Mouse (Mus musculus) layer of hippocampus, postnatal 10 days (tissue): ENCODE measurements around the gene Alox5ap. TPM values are rescaled to one million over a fixed set of nuclear protein-coding genes. Genes with fewer than 3 reads are reported as not detected.
A peak's percentile ranks its signal among the peaks of the same experiment; 100 is the strongest.

ENCODE experiments used
- DNase-seq, 2 experiments: peaks; one replicate each; pipeline ENCODE4 v3.0.0; 2021; ENCODE audit warnings: low spot score in 2 of 2
- total RNA-seq, 2 experiments: library from RNA; stranded (reverse); gene quantifications; 2 replicates each; pipeline ENCODE4 v1.2.3; 2021

The Alox5ap gene
- total RNA-seq, 2 experiments from 2014 or later = 7.9 to 9.6 TPM

- no peak for DNase-seq
Observed at GRCm38 (mm10) chr5:149257518-149258281, 6.9 kb upstream of the Alox5ap start.

DNA sequence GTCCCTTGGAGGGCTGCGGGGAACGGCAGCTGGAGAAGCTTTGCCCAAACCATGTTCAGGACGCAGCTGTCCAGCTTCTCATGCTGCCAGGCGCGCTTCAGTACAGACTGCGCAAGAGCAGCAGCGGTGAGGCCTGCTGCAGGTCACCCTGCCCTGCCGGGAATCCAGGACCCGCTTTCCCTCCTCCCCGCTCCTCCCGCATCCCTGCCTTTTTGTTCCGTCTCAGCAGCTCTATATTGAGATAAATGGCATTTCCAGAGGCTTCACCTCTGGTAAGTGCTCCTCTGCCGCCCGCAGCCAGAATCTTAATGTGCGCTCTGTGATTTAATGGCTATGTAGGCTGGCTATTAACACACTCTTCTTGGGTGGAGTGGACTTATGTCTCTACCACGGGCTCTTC, 5.5 kb upstream of the Alox5ap start:
- DNase-seq = no peak

- no peak for DNase-seq
Observed at GRCm38 (mm10) chr5:149261449-149261848, 3.1 kb upstream of the Alox5ap start.

DNA sequence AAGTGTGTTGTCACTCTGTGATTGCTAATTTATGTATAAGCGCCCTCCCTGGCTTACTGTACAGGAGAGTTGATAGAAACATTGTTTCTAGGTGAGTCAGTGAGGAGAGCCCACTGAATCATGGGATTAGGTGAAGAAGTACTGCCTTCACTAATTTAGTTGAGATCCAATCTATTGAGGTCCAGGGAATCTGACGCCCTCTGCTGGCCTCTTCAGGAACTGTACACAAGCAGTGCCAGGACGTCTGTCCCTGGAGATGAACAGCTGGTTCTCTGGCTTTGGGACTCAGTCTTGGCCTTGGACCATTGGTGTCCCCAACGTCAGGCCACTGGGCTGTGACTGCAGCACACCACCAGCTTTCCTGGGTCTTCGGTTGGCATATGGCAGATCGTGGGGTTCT, 2.7 kb upstream of the Alox5ap start:
- DNase-seq = no peak

DNA sequence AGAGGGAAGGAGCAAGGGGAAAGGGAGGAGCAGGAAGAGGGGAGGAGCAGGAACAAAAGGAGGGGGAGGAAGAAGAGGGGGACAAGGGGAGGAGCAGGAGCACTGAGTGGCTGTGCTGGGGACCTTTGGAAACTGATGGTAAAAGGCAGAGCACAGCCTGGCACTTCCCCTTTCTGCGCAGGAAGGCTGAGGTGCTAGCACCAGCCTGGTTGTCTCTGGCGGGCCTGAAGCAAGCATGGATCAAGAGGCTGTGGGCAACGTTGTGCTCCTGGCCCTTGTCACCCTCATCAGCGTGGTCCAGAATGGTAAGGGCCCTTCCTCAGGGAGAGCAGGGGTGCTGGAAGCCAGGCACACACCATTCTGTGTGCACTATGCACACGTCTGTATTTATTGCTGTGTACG, 312 bp downstream of the Alox5ap start:
- no peak for DNase-seq

DNA sequence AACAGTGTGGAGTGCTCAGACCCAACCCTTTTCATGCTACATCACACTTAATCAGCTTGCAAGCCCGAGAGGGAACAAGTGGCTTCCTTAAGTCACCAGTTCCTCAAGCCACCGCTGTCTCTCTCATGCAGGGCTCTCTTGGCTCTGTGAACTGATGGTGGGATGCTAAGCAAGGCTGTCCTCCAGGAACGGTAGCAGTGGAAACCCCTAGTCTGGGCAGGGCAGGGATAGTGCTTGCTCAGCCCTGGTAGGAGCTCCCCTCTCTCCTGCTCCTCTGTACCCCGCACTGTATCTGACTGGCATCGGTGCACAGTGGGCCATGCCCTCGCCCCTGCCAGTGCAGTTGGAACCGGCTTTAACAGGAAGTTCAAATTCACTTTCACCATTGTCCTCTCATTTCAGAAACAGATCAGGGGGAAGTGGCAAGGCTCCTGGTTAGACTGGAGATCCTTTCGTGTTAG, 2.2 kb downstream of the Alox5ap start:
- no peak for DNase-seq

GRCm38 (mm10) chr5:149267493-149267892, 2.9 kb downstream of the Alox5ap start:
- no peak for DNase-seq

GRCm38 (mm10) chr5:149271291-149271690, 6.7 kb downstream of the Alox5ap start:
- DNase-seq = no peak

DNA sequence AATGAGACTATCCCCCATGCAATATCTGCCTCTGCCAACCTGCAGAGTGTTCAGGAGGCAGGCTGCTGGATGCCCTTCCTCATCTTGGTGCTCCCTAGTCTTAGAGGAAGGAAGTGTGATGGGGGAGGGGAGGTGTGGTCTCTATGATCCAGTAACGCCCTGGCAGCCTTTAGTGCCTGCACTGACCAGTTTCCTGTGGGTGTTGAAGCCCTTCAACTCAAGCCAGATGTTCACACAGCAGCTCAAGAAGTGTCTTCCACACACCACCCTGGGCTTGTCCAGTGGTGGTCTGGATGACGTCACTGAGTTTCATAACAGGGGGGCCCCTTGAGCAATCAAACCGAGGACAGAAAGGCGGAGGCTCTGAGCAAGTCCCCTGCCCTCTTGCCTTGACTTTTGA, 8.0 kb downstream of the Alox5ap start:
- no peak for DNase-seq

DNA sequence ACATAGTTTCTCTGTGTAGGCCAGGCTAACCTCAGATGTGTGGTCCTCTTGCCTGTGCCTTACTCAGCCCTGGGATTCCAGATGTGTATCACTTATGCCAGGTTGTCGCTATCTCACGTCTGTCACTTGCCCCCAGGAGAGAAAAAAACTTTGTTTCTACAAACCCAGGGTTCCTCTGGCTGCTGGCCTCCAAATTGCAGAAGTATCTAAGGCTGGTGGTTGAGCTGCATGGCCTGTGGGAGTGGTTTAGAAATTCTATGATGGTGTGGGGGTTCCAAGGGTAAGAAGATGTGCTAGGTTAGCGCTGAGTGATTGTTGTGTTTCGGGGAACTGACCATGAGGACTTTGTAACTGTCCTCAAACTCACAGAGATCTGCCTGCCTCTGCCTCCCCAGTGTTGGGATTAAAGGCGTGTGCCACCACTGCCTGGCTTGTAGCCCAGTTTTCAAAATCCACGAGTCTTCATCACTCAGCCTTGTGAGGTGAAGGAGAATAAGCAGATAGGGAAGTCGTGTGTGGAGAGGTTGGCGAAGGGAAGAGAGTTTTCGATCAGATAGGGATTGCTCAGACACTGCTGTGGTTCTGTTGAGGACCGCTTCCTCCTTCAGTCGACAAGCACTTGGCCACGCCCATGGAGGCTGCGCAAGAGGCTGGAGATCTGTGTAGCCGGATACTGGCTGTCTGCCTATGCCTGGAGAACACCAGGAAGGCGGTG, 10.0 kb downstream of the Alox5ap start:
- no peak for DNase-seq

DNA sequence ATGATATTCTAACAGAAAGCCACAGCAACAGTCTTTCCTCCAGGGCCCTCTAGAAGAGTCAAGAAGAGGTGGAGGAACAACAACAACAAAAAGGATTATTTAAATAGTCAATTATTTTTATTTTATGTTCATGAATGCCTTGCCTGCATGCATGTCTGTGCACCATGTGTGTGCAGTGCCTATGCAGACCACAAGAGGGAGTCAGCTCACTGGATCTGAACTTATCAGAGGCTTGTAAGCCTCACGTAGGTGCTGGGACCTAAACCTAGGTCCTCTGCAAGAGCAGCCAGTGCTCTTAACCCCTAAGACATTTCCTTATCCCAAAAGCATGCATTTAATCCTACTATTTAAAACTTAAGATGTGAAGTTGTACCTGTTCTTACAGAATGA, 10.5 kb downstream of the Alox5ap start:
- DNase-seq = no peak

GRCm38 (mm10) chr5:149277529-149277928, 13.0 kb downstream of the Alox5ap start:
- DNase-seq = no peak

GRCm38 (mm10) chr5:149279273-149279844, 14.8 kb downstream of the Alox5ap start:
- peak; percentile 39 to 60 for DNase-seq

GRCm38 (mm10) chr5:149283009-149283408, 18.4 kb downstream of the Alox5ap start:
- DNase-seq = no peak

DNA sequence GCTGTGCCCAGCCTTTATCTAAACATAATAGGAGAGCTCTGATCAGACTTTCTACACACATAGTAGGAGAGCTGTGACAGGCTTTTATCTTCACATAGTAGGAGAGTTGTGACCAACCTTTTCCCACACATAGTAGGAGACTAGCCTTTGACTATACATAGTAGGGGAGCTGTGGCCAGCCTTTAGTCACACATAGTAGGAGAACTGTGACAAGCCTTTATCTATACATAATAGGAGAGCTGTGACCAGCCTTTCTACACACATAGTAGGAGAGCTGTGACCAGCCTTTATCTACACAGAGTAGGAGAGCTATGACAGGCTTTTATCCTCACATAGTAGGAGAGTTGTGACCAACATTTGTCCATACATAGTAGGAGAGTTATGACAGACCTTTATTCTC, 19.3 kb downstream of the Alox5ap start:
- DNase-seq = no peak

DNA sequence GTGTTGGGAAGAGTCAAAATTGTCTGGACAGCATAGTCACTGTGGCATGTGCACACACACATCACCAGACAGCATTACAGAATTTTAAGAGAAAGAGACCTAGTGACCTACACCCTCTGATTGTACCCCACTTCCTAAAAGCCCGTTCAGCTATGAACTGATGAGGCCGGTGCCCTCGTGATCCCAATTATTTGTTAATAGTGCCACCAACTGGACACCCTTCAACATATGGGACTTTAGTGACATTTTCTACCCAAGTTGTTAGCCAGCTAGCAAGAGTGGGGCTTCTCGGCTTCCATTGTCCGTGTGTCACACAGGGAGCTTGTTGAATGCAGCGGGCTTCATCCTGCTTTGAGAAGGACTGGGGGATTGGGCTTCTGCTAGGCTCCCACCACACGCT, 21.5 kb downstream of the Alox5ap start:
- DNase-seq = no peak

DNA sequence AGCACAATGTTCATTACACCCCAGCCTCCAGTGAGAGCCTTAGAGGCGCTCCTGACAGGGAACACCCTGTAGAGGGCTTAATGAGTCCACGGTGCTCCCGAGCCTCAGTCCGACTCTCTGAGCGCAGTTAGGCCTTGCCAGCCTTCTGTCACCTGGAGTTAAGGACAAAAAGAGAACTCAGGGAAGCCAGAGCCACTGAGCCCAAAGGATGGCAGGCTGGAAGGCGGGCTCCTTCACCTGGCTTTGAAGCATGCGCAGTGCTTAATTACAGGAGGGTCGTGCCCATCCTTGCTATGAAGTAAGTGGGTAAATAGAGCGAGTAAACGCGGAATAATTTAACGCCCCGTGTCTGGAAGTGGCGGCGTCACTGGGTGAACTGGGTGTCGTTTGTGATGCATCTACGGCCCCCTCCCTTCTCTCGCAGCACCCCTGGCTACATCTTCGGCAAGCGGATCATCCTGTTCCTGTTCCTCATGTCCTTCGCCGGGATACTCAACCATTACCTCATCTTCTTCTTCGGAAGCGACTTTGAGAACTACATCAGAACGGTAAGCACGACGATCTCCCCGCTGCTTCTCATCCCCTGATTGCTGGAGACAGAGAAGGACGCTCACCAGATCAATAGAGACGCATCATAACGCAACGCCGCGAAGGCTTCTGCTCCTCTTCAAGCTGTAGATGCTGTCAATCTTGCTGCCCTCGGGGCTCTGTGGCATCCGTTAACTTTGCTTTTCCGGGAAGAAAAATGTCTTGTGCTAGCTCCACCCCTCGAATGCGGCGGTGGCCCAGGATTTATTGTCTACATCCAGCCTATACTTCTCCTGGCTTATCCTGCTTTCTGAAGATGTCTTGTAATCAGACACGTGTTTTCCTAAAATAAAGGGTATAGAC, 22.8 kb downstream of the Alox5ap start:
- DNase-seq = peak in 1 of 2 experiments; percentile 37

DNA sequence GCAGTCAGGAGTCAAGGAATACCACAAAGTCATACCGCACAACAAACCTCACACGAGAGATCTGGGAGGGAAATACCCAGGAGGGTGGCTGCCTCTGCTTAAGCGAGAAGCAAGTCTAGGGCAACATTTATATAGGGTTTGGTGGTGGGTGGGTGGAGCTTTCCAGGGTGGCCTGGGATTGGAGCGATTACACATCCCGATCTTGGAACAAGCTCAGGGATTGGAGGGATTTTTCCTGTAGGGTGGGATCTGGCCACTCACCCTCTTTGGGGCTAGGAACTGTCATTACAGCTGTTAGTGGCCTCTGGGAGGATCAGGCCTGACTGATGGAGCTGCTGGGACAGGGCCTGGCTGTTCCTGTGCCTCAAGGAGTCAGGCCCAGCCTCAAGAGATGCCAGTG, 26.7 kb downstream of the Alox5ap start:
- no peak for DNase-seq

- DNase-seq = no peak
Observed at GRCm38 (mm10) chr5:149293071-149293470, 28.5 kb downstream of the Alox5ap start.

DNA sequence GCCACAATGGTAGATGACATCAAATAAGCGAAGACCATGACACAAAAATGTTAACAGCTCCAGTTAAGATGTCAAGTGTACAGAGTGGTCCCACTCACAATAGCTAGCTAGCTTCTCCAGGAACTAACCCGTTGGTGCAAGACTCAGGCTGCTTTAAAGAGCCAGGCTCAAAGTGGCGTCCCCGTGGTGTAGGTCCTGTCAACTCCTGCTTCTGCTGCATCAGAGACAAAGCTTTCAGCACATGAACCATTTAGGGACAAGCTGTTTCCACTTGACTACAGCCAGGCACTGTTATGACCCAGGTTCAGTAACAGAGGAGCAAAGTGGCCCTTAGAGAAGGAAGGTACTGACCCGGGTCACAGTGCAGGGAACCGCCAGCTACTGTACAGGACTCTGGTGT, 32.2 kb downstream of the Alox5ap start:
- no peak for DNase-seq

DNA sequence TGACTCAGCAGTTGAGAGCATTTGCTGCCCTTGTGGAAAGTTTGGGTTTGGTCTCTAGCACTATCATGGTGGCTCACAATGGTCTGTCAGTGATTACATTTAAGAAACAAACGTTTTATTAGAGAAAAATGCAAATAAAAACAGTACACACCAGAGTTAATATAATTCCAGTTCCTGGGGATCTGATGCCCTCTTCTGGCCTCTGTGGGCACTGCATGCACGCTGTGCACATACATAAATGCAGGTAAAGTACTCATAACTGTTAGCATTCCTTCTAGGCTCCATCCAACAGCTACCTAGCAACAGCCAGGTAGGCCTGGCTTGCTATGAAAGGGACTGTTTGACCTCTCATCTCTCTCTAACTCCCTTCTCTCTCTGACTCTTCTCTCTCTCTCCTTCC, 32.9 kb downstream of the Alox5ap start:
- DNase-seq = no peak
